Mouse (Mus musculus) heart, embryonic 12.5 days (tissue): ENCODE measurements at regions not wholly inside any gene's neighbourhood (a gene's known extent, or its start where the extent isn't known, plus 50 kb on each side); places are given as distances from the start of the nearest gene placed in this dataset.
A peak's percentile ranks its signal among the peaks of the same experiment; 100 is the strongest.

Experiments used
- ATAC-seq: fragments of 200-750 bp; cut with Nextera tagmentation; 2 replicates; pipeline ENCODE4 v1.8.0; 2017; ENCODE audit warnings: moderate TSS enrichment, moderate library complexity; ENCODE audit not compliant: insufficient number of reproducible peaks, low FRiP score
- H3K27ac ChIP-seq: fragments of 300-500 bp; sonication (generic); 2 replicates; pipeline ENCODE4 v1.5.1; 2016; ENCODE audit warnings: mild to moderate bottlenecking, moderate library complexity; ENCODE audit not compliant: poor library complexity, severe bottlenecking
- H3K27me3 ChIP-seq: fragments of 300-500 bp; sonication (generic); replicated peaks from 2 replicates; pipeline ENCODE4 v1.6.1; 2016; ENCODE audit warnings: mild to moderate bottlenecking, moderate library complexity
- H3K36me3 ChIP-seq: fragments of 300-500 bp; sonication (generic); 2 replicates; pipeline ENCODE4 v1.6.1; 2016; ENCODE audit warnings: mild to moderate bottlenecking, moderate library complexity
- H3K4me1 ChIP-seq: fragments of 300-500 bp; sonication (generic); replicated peaks from 2 replicates; pipeline ENCODE4 v1.6.1; 2016; ENCODE audit warnings: mild to moderate bottlenecking
- H3K4me2 ChIP-seq: fragments of 300-500 bp; sonication (generic); 2 replicates; pipeline ENCODE4 v1.6.1; 2016; ENCODE audit warnings: mild to moderate bottlenecking, moderate library complexity
- H3K4me3 ChIP-seq: fragments of 300-500 bp; sonication (generic); 2 replicates; pipeline ENCODE4 v1.5.1; 2016; ENCODE audit warnings: mild to moderate bottlenecking
- H3K9ac ChIP-seq: fragments of 300-500 bp; sonication (generic); 2 replicates; pipeline ENCODE4 v1.6.1; 2016; ENCODE audit warnings: mild to moderate bottlenecking, moderate library complexity
- H3K9me3 ChIP-seq: fragments of 300-500 bp; sonication (generic); replicated peaks from 2 replicates; pipeline ENCODE4 v1.6.1; 2016; ENCODE audit warnings: mild to moderate bottlenecking, moderate library complexity
- WGBS: fragments of 180-500 bp; shearing (Covaris S2); methylation state at CpG from one replicate; pipeline ENCODE4 v1.1.7; 2016; 5-methylcytosine and 5-hydroxymethylcytosine counted together

- no peaks in the 10 kb centered on the region for H3K36me3 ChIP-seq
- no peaks in the 10 kb centered on the region for H3K27me3 ChIP-seq
- H3K9me3 ChIP-seq: no peaks in the 10 kb centered on the region
- no peak overlapping the region for H3K4me3 ChIP-seq
- no peak overlapping the region for H3K27ac ChIP-seq
- H3K4me1 ChIP-seq: peaks cover 10% of the 10 kb centered on the region
- H3K4me2 ChIP-seq: no peak overlapping the region
- no peak overlapping the region for H3K9ac ChIP-seq
- 85% methylated on average over 7 of the region's 7 CpGs for WGBS
- no peak for ATAC-seq
Measured at GRCm38 (mm10) chr1:63977956-63978355, 144.1 kb downstream of the Klf7 start.

GRCm38 (mm10) chr1:63977302-63977888 is 144.7 kb downstream of the Klf7 start:
- 83% methylated on average over 4 of the region's 4 CpGs for WGBS
- no peak overlapping the region for H3K27ac ChIP-seq
- H3K9me3 ChIP-seq: no peaks in the 10 kb centered on the region
- H3K4me3 ChIP-seq: no peak overlapping the region
- H3K4me2 ChIP-seq: no peak overlapping the region
- no peaks in the 10 kb centered on the region for H3K36me3 ChIP-seq
- ATAC-seq: no peak
- H3K27me3 ChIP-seq: no peaks in the 10 kb centered on the region
- H3K4me1 ChIP-seq: peaks cover 10% of the 10 kb centered on the region
- no peak overlapping the region for H3K9ac ChIP-seq

GRCm38 (mm10) chr1:63976862-63977261 is 145.2 kb downstream of the Klf7 start:
- no peak for ATAC-seq
- H3K4me2 ChIP-seq: peak overlapping the region; percentile 16; the same call in 1 of the 2 replicates
- H3K9me3 ChIP-seq: no peaks in the 10 kb centered on the region
- H3K27me3 ChIP-seq: no peaks in the 10 kb centered on the region
- H3K27ac ChIP-seq: no peak overlapping the region
- H3K4me1 ChIP-seq: peaks cover 10% of the 10 kb centered on the region
- no peak overlapping the region for H3K9ac ChIP-seq
- whole genome bisulfite sequencing: 26% methylated on average over 4 of the region's 4 CpGs
- H3K4me3 ChIP-seq: no peak overlapping the region
- H3K36me3 ChIP-seq: no peaks in the 10 kb centered on the region

- Histone ChIP-seq H3K36me3 (no peaks in the 10 kb centered on the region), H3K4me3 (no peak overlapping the region), H3K9ac (no peak overlapping the region), H3K27me3 (no peaks in the 10 kb centered on the region), H3K4me2 (no peak overlapping the region), H3K27ac (no peak overlapping the region), H3K4me1 (no peaks in the 10 kb centered on the region), H3K9me3 (no peaks in the 10 kb centered on the region)
- WGBS: 61% methylated on average over 11 of the region's 11 CpGs
- ATAC-seq: no peak
Measured at GRCm38 (mm10) chr1:63967849-63968248, 154.2 kb downstream of the Klf7 start.

GRCm38 (mm10) chr1:63965446-63965845 is 156.6 kb downstream of the Klf7 start:
- Histone ChIP-seq H3K4me1 (no peaks in the 10 kb centered on the region), H3K27me3 (no peaks in the 10 kb centered on the region), H3K27ac (no peak overlapping the region), H3K9me3 (no peaks in the 10 kb centered on the region), H3K36me3 (no peaks in the 10 kb centered on the region), H3K9ac (no peak overlapping the region), H3K4me2 (no peak overlapping the region), H3K4me3 (no peak overlapping the region)
- ATAC-seq: no peak

- H3K9me3 ChIP-seq: no peaks in the 10 kb centered on the region
- H3K4me2 ChIP-seq: no peak overlapping the region
- no peak overlapping the region for H3K9ac ChIP-seq
- WGBS: 44% methylated on average over 1 of the region's 1 CpGs
- no peaks in the 10 kb centered on the region for H3K36me3 ChIP-seq
- H3K27ac ChIP-seq: no peak overlapping the region
- H3K27me3 ChIP-seq: no peaks in the 10 kb centered on the region
- no peak overlapping the region for H3K4me3 ChIP-seq
- no peaks in the 10 kb centered on the region for H3K4me1 ChIP-seq
- no peak for ATAC-seq
Measured at GRCm38 (mm10) chr1:63964519-63964918, 157.6 kb downstream of the Klf7 start.

- no peak overlapping the region for H3K9ac ChIP-seq
- H3K4me1 ChIP-seq: peaks cover 13% of the 10 kb centered on the region
- ATAC-seq: no peak
- H3K4me2 ChIP-seq: no peak overlapping the region
- H3K27me3 ChIP-seq: 0 out of 2 replicates have a peak, but pooled peaks cover 11% of the 10 kb centered on the region
- WGBS: 81% methylated on average over 4 of the region's 4 CpGs
- no peak overlapping the region for H3K4me3 ChIP-seq
- no peaks in the 10 kb centered on the region for H3K9me3 ChIP-seq
- no peaks in the 10 kb centered on the region for H3K36me3 ChIP-seq
- no peak overlapping the region for H3K27ac ChIP-seq
Measured at GRCm38 (mm10) chr1:63955701-63956355, 166.3 kb downstream of the Klf7 start.

GRCm38 (mm10) chr1:63954876-63955513 is 167.1 kb downstream of the Klf7 start:
- Histone ChIP-seq H3K4me1 (peaks cover 16% of the 10 kb centered on the region), H3K9ac (no peak overlapping the region), H3K4me3 (no peak overlapping the region), H3K9me3 (no peaks in the 10 kb centered on the region), H3K27ac (no peak overlapping the region), H3K4me2 (no peak overlapping the region), H3K27me3 (0 out of 2 replicates have a peak, but pooled peaks cover 11% of the 10 kb centered on the region), H3K36me3 (no peaks in the 10 kb centered on the region)
- 86% methylated on average over 6 of the region's 6 CpGs for WGBS
- no peak for ATAC-seq

- WGBS: 56% methylated on average over 2 of the region's 2 CpGs
- no peak overlapping the region for H3K4me2 ChIP-seq
- ATAC-seq: no peak
Measured at GRCm38 (mm10) chr1:63954172-63954571, 167.9 kb downstream of the Klf7 start.

GRCm38 (mm10) chr1:63953229-63953883 is 168.7 kb downstream of the Klf7 start:
- H3K4me2 ChIP-seq: peak overlapping the region; percentile 22; the same call in 1 of the 2 replicates
- 0 out of 2 replicates have a peak, but pooled peaks cover 11% of the 10 kb centered on the region for H3K27me3 ChIP-seq

More at GRCm38 (mm10) chr1:63954172-63954571, 167.9 kb downstream of the Klf7 start:
- H3K36me3 ChIP-seq: no peaks in the 10 kb centered on the region
- no peak overlapping the region for H3K9ac ChIP-seq
- peaks cover 16% of the 10 kb centered on the region for H3K4me1 ChIP-seq
- no peaks in the 10 kb centered on the region for H3K9me3 ChIP-seq
- no peak overlapping the region for H3K4me3 ChIP-seq
- H3K27me3 ChIP-seq: 0 out of 2 replicates have a peak, but pooled peaks cover 11% of the 10 kb centered on the region
- H3K27ac ChIP-seq: no peak overlapping the region

GRCm38 (mm10) chr1:63951663-63952062 is 170.4 kb downstream of the Klf7 start:
- Histone ChIP-seq H3K36me3 (no peaks in the 10 kb centered on the region), H3K4me1 (peaks cover 16% of the 10 kb centered on the region), H3K4me3 (no peak overlapping the region), H3K4me2 (no peak overlapping the region), H3K9ac (no peak overlapping the region), H3K27me3 (0 out of 2 replicates have a peak, but pooled peaks cover 7% of the 10 kb centered on the region), H3K27ac (no peak overlapping the region), H3K9me3 (no peaks in the 10 kb centered on the region)
- WGBS: 40% methylated on average over 7 of the region's 7 CpGs
- no peak for ATAC-seq

More at GRCm38 (mm10) chr1:63953229-63953883, 168.7 kb downstream of the Klf7 start:
- H3K9me3 ChIP-seq: no peaks in the 10 kb centered on the region
- ATAC-seq: no peak
- no peaks in the 10 kb centered on the region for H3K36me3 ChIP-seq
- H3K9ac ChIP-seq: no peak overlapping the region
- no peak overlapping the region for H3K4me3 ChIP-seq
- H3K4me1 ChIP-seq: peaks cover 16% of the 10 kb centered on the region
- 53% methylated on average over 18 of the region's 18 CpGs for WGBS
- H3K27ac ChIP-seq: no peak overlapping the region
